25 mouse cellular contexts compared by ENCODE assay signal in genomic region chr5:22926171-22926570, GRCm38 (mm10).
"Had no signal": no experiment of that assay in that cellular context is flagged by ENCODE, and none has a peak within 500 bp of the region (broad histone marks: within the 10 kb centered on the region; RNA-seq: fewer than 3 reads in every experiment).

No protein-coding gene starts in this region.

- H3K36me3 ChIP-seq: embryonic facial prominence, embryonic 10.5 days; embryonic facial prominence, embryonic 12.5 days; embryonic facial prominence, embryonic 13.5 days; embryonic facial prominence, embryonic 15.5 days; forebrain, embryonic 10.5 days; forebrain, embryonic 15.5 days; heart, embryonic 10.5 days had no signal

- H3K4me3 ChIP-seq: embryonic facial prominence, embryonic 10.5 days; embryonic facial prominence, embryonic 12.5 days; embryonic facial prominence, embryonic 13.5 days; embryonic facial prominence, embryonic 15.5 days; erythroblast, embryonic 14.5 days; forebrain, embryonic 10.5 days; forebrain, embryonic 13.5 days; forebrain, embryonic 15.5 days; gastrocnemius, adult 2 months; heart, adult 2 months; heart, embryonic 10.5 days had no signal

- H3K27me3 ChIP-seq: embryonic facial prominence, embryonic 12.5 days; embryonic facial prominence, embryonic 13.5 days; embryonic facial prominence, embryonic 15.5 days; forebrain, embryonic 13.5 days; forebrain, embryonic 15.5 days had no signal

- DNase-seq: cerebellum, adult 8-10 months; cerebellum, adult 9-10 months; cerebellum, adult 9-11 months; cerebellum, postnatal 25 days; cerebellum, postnatal 36 days; embryo, embryonic 11 days; forebrain, postnatal 0 days; gastrocnemius, adult 2 months; gastrocnemius, postnatal 10 days; gastrocnemius, postnatal 14 days; gastrocnemius, postnatal 25 days; gastrocnemius, postnatal 36 days; heart, adult 11 months; heart, adult 18-20 months; heart, adult 2 months had no signal

- H3K4me2 ChIP-seq: embryonic facial prominence, embryonic 12.5 days; embryonic facial prominence, embryonic 13.5 days; embryonic facial prominence, embryonic 15.5 days; forebrain, embryonic 13.5 days; forebrain, embryonic 15.5 days had no signal

- H3K9me3 ChIP-seq: embryonic facial prominence, embryonic 10.5 days; embryonic facial prominence, embryonic 12.5 days; embryonic facial prominence, embryonic 13.5 days; embryonic facial prominence, embryonic 15.5 days; forebrain, embryonic 10.5 days; forebrain, embryonic 13.5 days; forebrain, embryonic 15.5 days; heart, embryonic 10.5 days had no signal

- H3K9ac ChIP-seq: embryonic facial prominence, embryonic 12.5 days; embryonic facial prominence, embryonic 13.5 days; embryonic facial prominence, embryonic 15.5 days; forebrain, embryonic 13.5 days; forebrain, embryonic 15.5 days; forebrain, postnatal 0 days had no signal

- H3K4me1 ChIP-seq: embryonic facial prominence, embryonic 10.5 days; embryonic facial prominence, embryonic 12.5 days; embryonic facial prominence, embryonic 13.5 days; embryonic facial prominence, embryonic 15.5 days; forebrain, embryonic 10.5 days; forebrain, embryonic 13.5 days; forebrain, embryonic 15.5 days; heart, embryonic 10.5 days had no signal

- H3K27ac ChIP-seq: embryonic facial prominence, embryonic 10.5 days; embryonic facial prominence, embryonic 12.5 days; embryonic facial prominence, embryonic 13.5 days; embryonic facial prominence, embryonic 15.5 days; forebrain, embryonic 10.5 days; forebrain, embryonic 13.5 days; forebrain, embryonic 15.5 days; gastrocnemius, adult 2 months; heart, adult 2 months; heart, embryonic 10.5 days had no signal

- ATAC-seq: forebrain, embryonic 13.5 days; forebrain, embryonic 15.5 days; forebrain, embryonic 16.5 days; forebrain, postnatal 0 days had no signal
